Mouse (Mus musculus): Measurements from ENCODE around the gene Fermt2.
"Not testable (repeated sequence)": the region's sequence is repeated elsewhere in the genome, so short reads cannot be mapped to it uniquely, and the experiment has no call there.

Gene Fermt2

GRCm38 (mm10) chr14:45507447-45507846, 22.5 kb downstream of the Fermt2 start:
- DNase-seq: no peak

GRCm38 (mm10) chr14:45507032-45507431, 22.9 kb downstream of the Fermt2 start:
- peak; percentile 68 for DNase-seq

GRCm38 (mm10) chr14:45506165-45506564, 23.8 kb downstream of the Fermt2 start:
- DNase-seq: no peak

DNA sequence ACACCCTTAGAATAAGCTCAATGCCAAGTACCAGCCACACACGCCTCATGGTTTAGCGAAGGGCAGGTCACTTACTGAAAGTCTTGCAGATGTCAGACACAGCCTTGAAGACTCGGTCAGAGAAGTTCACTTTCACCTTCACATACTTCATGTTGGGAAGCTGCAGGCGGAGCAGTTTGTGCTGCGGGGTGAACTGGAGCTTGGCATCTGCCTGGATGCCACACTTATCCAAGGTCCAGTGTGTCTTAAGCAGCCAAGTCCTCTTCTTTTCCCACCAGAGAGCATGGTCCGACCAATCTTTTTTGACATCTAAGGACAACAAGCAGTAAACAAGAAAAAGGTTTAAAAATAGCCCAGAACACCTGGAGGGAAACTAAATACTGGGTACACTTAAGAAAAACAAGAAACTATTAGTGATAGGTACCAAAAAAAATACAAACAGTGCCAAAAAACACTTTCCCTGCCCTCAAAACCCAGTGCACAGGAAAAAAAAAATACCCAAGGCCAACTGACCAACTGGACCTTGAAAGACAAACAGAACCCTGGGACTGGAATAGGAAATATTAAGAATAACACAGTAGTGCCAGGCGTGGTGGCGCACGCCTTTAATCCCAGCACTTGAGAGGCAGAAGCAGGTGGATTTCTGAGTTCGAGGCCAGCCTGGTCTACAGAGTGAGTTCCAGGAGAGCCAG, 25.4 kb downstream of the Fermt2 start:
- peak; percentile 56 for DNase-seq

GRCm38 (mm10) chr14:45503934-45504333, 26.0 kb downstream of the Fermt2 start:
- no peak for DNase-seq

GRCm38 (mm10) chr14:45500052-45500451, 29.9 kb downstream of the Fermt2 start:
- DNase-seq: no peak

DNA sequence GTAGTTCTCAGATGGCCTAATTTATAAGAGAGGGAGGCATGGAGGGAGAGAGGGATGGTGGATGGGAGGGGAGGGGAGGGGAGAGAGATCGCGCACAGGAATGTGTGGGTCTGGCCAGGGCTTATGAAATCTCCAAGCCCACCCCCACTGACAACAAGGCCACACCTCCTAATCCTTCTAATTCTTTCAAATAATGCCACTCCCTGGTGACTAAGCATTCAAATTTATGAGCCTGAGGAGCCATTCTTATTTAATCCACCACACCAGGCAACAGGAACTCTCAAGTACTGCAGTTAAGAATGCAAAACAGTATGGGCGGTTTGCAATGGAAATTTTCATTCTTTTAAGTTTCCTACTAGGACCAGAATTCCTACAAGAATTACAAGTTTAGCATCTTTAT, 32.8 kb downstream of the Fermt2 start:
- no peak for DNase-seq

DNA sequence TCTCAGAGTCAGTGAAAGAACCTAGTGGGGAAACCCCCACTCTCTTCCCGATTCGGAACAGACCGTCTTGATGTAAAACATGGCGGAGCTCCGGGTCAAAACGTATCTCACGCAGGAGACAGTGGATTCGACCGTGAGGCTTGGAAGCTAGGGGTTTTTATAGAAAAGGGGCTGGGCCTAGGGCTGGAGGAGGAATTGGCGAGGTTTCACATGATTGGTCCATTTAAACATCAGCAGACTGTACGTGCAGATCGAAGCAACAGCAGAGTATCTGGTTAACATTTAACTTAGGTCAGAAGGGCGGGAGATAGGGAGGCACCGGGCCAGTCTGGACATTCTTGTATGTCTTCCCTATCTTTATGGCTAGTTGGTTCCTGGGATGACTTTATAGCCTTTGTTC, 34.1 kb downstream of the Fermt2 start:
- DNase-seq: not testable (repeated sequence)

GRCm38 (mm10) chr14:45493891-45494290, 36.0 kb downstream of the Fermt2 start:
- DNase-seq: no peak

GRCm38 (mm10) chr14:45492668-45493067, 37.2 kb downstream of the Fermt2 start:
- DNase-seq: no peak

DNA sequence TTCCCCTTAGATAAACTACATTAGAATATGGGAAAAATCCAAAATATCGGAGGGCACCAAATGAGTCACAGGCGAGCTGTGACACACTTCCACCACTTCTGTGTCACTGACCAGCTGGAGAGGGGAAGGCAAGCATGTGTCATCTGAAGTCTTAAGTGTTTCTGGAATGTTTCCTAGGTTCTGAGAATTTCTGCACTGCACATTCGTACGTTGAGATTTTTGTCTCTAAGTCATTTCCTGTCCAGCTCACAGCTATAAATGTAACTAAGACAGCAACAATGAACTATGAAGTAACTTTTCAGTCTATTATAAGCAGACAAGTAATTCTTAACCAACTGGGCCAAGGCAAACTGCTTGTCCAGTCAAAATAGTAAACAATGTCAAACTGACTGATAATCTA, 37.9 kb downstream of the Fermt2 start:
- DNase-seq: peak; percentile 56

DNA sequence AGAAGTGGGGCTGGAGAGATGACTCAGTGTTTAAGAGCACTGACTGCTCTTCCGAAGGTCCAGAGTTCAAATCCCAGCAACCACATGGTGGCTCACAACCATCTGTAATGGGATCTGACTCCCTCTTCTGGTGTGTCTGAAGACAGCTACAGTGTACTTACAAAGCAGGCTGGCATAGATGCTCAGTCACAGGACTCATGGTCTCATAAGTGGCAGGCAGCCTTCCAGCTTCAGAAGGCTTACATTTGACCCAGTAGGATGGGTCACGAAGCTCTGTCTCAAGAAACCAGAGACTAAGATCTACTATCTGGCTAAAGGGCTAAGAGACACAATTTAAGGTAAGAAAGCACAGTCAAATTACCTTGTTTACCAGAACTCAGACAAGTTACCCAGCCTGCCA, 42.7 kb downstream of the Fermt2 start:
- not testable (repeated sequence) for DNase-seq

DNA sequence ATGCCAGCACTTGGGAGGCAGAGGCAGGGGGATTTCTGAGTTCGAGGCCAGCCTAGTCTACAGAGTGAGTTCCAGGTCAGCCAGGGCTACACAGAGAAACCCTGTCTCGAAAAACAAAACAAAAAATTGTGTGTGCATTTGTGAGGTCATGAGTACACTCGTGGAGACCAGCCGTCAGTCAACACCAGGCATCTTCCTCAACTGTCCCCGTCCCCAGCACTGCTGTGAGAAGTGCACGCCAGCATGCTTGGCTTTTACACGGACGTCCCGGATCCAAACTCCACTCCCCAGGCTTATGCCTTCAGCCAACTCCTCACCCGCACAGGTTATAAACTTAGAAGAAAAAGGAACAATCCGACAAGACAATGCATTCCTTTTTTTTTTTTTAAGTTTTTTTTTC, 46.6 kb downstream of the Fermt2 start:
- DNase-seq: not testable (repeated sequence)

GRCm38 (mm10) chr14:45478977-45479806, 50.7 kb downstream of the Fermt2 start:
- DNase-seq: no peak

GRCm38 (mm10) chr14:45478515-45478914, 51.4 kb downstream of the Fermt2 start:
- DNase-seq: no peak

GRCm38 (mm10) chr14:45477651-45478050, 52.3 kb downstream of the Fermt2 start:
- peak; percentile 90 for DNase-seq

GRCm38 (mm10) chr14:45476990-45477389, 52.9 kb downstream of the Fermt2 start:
- DNase-seq: no peak

GRCm38 (mm10) chr14:45472536-45472935, 57.4 kb downstream of the Fermt2 start:
- no peak for DNase-seq

DNA sequence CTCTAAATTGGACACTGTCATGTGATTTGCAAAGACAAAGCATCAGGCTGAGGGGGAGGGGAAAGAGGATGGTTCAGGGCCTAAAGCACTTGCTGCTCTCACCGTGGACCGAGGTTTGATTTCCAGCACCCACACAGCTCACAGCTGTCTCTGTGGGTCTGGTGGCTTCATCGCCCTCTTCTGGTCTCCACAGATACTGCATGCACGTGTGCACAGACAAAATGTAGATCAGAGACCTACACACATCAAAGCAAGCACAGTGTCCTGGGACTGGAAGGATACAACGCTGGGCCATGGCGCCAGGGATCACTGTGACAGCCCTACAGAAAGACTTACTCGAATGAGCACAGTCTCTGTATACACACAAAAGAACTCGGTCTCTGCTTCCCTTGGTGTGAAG, 60.5 kb downstream of the Fermt2 start:
- DNase-seq: no peak

DNA sequence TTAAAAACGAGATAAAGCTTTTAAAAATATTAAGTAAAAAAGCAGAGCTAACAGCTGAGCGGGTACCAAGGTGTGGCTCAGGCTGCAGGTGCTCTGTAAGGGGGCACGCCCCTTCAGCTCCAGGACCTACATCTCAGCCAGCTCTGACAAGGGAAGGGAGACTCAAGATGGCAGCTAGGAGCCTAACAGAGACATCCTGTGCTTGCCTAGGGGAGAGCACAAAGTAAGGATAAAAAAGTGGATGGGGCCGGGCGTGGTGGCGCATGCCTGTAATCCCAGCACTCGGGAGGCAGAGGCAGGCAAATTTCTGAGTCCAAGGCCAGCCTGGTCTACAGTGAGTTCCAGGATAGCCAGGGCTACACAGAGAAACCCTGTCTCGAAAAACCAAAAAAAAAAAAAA, 63.5 kb downstream of the Fermt2 start:
- DNase-seq: not testable (repeated sequence)

GRCm38 (mm10) chr14:45464036-45465035, 65.6 kb downstream of the Fermt2 start:
- DNase-seq: no peak

- peak; percentile 76 for DNase-seq
Observed at GRCm38 (mm10) chr14:45463599-45463998, 66.3 kb downstream of the Fermt2 start.

DNA sequence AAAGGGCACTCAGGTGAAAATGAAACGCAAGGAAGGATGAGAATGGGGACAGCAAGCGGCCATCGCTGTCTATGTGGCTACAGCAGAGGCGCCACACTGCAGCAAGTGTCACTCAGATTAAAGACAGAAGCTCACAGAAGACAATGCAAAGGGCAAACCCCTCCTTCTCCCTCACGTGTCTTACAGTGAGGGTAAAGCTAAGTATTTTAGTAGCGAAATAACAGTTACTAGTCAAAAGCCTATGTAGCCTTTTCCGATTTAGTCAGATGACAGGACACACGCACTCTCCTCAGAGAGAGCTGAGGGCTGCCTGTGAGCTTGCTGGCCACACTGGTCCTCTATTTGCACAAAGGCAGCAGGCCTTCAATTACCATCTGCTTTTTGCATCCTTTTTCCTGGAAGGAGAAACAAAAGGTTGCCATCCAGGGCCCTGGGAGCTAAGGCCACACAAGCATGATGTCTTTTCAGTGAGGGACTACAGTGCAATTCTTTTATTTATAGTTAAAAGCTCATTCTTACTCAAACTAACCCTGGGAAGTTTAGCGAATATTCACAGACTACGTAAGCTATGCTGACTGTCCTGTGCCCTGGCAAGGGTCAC, 66.9 kb downstream of the Fermt2 start:
- no peak for DNase-seq
